Mouse (Mus musculus): Measurements from ENCODE around the gene Dnaja4. TPM values are rescaled to one million over a fixed set of nuclear protein-coding genes. Genes with fewer than 3 reads are reported as not detected.
A peak's percentile ranks its signal among the peaks of the same experiment; 100 is the strongest.

Gene Dnaja4
- polyA plus RNA-seq, 1 experiment from 2014 or later: 5.5 TPM

DNA sequence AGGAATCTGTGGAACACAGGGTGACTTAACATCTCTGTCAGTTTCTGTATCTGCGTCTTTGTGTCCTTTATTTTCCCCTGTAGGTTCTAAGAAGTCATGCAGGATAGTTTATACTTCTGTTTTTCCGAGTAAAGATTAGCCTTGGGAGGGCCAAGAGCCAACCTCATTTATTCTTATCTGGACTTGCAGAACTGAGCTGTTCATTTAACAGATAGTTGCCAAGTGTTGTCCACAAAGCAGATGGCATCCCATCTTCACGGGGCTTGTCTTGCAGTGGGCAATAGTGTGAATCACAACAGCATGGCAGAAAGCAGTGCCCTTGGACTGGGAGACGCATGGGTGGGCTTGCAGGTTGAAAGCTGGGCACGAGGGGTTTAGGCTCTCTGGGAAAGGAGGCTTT is 5.7 kb downstream of the Dnaja4 start:
- Histone ChIP-seq H3K9ac (ENCODE audit: low read length) (no peak overlapping the region), H3K4me3 (ENCODE audit: low read depth, low read length) (no peak overlapping the region), H3K27me3 (ENCODE audit: control insufficient read depth, insufficient read depth, low read length) (no peaks in the 10 kb centered on the region), H3K9me3 (ENCODE audit: control insufficient read depth, low read length) (no peaks in the 10 kb centered on the region), H3K27ac (replicated peaks) (no peak overlapping the region), H3K4me2 (replicated peaks; ENCODE audit: low read depth) (no peak overlapping the region), H3K36me3 (ENCODE audit: control insufficient read depth, insufficient read depth, low read length) (no peaks in the 10 kb centered on the region), H3K4me1 (replicated peaks; ENCODE audit: control insufficient read depth, insufficient read depth) (peaks cover 2% of the 10 kb centered on the region; the same call in 1 of the 2 replicates)
- TF ChIP-seq CTCF (IDR thresholded peaks at IDR 0.05; ENCODE audit: low read depth): no peak
- 66% methylated on average over 5 of the region's 5 CpGs for WGBS
- no peak for DNase-seq (ENCODE audit: low spot score)
- no peak for ATAC-seq (ENCODE audit: low FRiP score, low TSS enrichment)

DNA sequence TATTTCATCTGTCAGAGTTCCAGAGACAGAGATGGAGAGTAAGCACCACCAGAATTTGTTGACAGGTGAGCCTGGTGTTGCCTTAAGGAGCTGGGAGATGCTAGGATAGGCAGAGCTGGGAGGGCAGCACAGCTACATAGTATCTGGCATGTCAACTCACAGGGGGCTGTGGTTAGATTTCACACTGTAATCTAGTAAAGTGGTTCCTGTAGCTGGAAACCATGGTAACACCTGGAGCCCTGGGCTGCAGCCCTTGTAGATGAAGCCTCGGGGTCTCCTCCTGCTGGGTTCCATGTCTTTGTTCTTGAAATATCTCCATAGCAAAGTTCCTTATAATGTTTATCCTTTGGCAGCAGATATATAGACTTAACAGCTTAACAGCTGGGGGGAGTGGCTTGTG is 6.9 kb downstream of the Dnaja4 start:
- Histone ChIP-seq H3K27me3 (ENCODE audit: control insufficient read depth, insufficient read depth, low read length) (no peaks in the 10 kb centered on the region), H3K9ac (ENCODE audit: low read length) (no peak overlapping the region), H3K4me1 (replicated peaks; ENCODE audit: control insufficient read depth, insufficient read depth) (no peaks in the 10 kb centered on the region; the same call in 1 of the 2 replicates), H3K4me3 (ENCODE audit: low read depth, low read length) (no peak overlapping the region), H3K9me3 (ENCODE audit: control insufficient read depth, low read length) (no peaks in the 10 kb centered on the region), H3K27ac (replicated peaks) (no peak overlapping the region), H3K36me3 (ENCODE audit: control insufficient read depth, insufficient read depth, low read length) (no peaks in the 10 kb centered on the region), H3K4me2 (replicated peaks; ENCODE audit: low read depth) (no peak overlapping the region)
- WGBS: 23% methylated on average over 1 of the region's 1 CpGs
- no peak for TF ChIP-seq CTCF (IDR thresholded peaks at IDR 0.05; ENCODE audit: low read depth)
- no peak for TF ChIP-seq EP300 (optimal IDR thresholded peaks at IDR 0.05)
- ATAC-seq (ENCODE audit: low FRiP score, low TSS enrichment) (no peak), DNase-seq (ENCODE audit: low spot score) (no peak)

GRCm38 (mm10) chr9:54707288-54707999 is 8.8 kb downstream of the Dnaja4 start:
- TF ChIP-seq CTCF (IDR thresholded peaks at IDR 0.05; ENCODE audit: low read depth) (no peak), EP300 (optimal IDR thresholded peaks at IDR 0.05) (no peak)
- no peak for DNase-seq (ENCODE audit: low spot score)
- no peak for ATAC-seq (ENCODE audit: low FRiP score, low TSS enrichment)

DNA sequence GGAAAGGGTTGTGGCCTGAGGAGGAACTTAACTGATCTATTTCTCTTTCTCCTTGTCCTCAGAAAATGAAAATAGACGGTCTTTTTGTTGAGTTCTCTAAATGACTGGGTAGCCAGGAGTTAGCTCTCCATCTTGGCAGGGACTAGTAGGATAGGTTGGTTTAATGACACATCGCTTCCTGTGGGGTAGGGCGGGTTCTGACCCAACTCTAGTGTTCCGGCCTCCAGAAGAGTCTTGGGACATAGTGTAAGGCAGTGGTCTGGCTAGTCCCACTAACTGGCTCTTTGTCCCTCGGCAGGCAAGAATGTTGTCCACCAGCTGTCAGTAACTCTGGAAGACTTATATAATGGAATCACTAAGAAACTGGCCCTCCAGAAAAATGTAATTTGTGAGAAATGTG is 9.4 kb downstream of the Dnaja4 start:
- Histone ChIP-seq H3K9ac (ENCODE audit: low read length) (no peak overlapping the region), H3K9me3 (ENCODE audit: control insufficient read depth, low read length) (no peaks in the 10 kb centered on the region), H3K4me3 (ENCODE audit: low read depth, low read length) (no peak overlapping the region), H3K4me1 (replicated peaks; ENCODE audit: control insufficient read depth, insufficient read depth) (no peaks in the 10 kb centered on the region), H3K4me2 (replicated peaks; ENCODE audit: low read depth) (no peak overlapping the region), H3K27ac (replicated peaks) (no peak overlapping the region), H3K27me3 (ENCODE audit: control insufficient read depth, insufficient read depth, low read length) (no peaks in the 10 kb centered on the region), H3K36me3 (ENCODE audit: control insufficient read depth, insufficient read depth, low read length) (0 out of 2 replicates have a peak, but pooled peaks cover 3% of the 10 kb centered on the region)
- no peak for DNase-seq (ENCODE audit: low spot score)
- no peak for ATAC-seq (ENCODE audit: low FRiP score, low TSS enrichment)
- WGBS: 89% methylated on average over 5 of the region's 5 CpGs
- TF ChIP-seq EP300 (optimal IDR thresholded peaks at IDR 0.05) (no peak), CTCF (IDR thresholded peaks at IDR 0.05; ENCODE audit: low read depth) (no peak)

More at GRCm38 (mm10) chr9:54707288-54707999, 8.8 kb downstream of the Dnaja4 start:
- WGBS: 62% methylated on average over 8 of the region's 8 CpGs
- Histone ChIP-seq H3K4me3 (ENCODE audit: low read depth, low read length) (no peak overlapping the region), H3K9ac (ENCODE audit: low read length) (no peak overlapping the region), H3K4me2 (replicated peaks; ENCODE audit: low read depth) (no peak overlapping the region), H3K27ac (replicated peaks) (no peak overlapping the region), H3K4me1 (replicated peaks; ENCODE audit: control insufficient read depth, insufficient read depth) (no peaks in the 10 kb centered on the region), H3K27me3 (ENCODE audit: control insufficient read depth, insufficient read depth, low read length) (no peaks in the 10 kb centered on the region), H3K9me3 (ENCODE audit: control insufficient read depth, low read length) (no peaks in the 10 kb centered on the region), H3K36me3 (ENCODE audit: control insufficient read depth, insufficient read depth, low read length) (0 out of 2 replicates have a peak, but pooled peaks cover 3% of the 10 kb centered on the region)

GRCm38 (mm10) chr9:54715776-54716175 is 17.1 kb downstream of the Dnaja4 start:
- no peak overlapping the region for H3K9ac ChIP-seq (ENCODE audit: low read length)
- 92% methylated on average over 3 of the region's 3 CpGs for WGBS
- no peak overlapping the region for H3K27ac ChIP-seq (replicated peaks)
- no peak overlapping the region for H3K4me2 ChIP-seq (replicated peaks; ENCODE audit: low read depth)
- no peak for DNase-seq (ENCODE audit: low spot score)
- ATAC-seq (ENCODE audit: low FRiP score, low TSS enrichment): no peak
- H3K9me3 ChIP-seq (ENCODE audit: control insufficient read depth, low read length): no peaks in the 10 kb centered on the region
- no peaks in the 10 kb centered on the region for H3K27me3 ChIP-seq (ENCODE audit: control insufficient read depth, insufficient read depth, low read length)
- no peak for TF ChIP-seq CTCF (IDR thresholded peaks at IDR 0.05; ENCODE audit: low read depth)
- no peak for TF ChIP-seq EP300 (optimal IDR thresholded peaks at IDR 0.05)
- H3K36me3 ChIP-seq (ENCODE audit: control insufficient read depth, insufficient read depth, low read length): peaks cover 26% of the 10 kb centered on the region
- H3K4me1 ChIP-seq (replicated peaks; ENCODE audit: control insufficient read depth, insufficient read depth): no peaks in the 10 kb centered on the region
- no peak overlapping the region for H3K4me3 ChIP-seq (ENCODE audit: low read depth, low read length)

GRCm38 (mm10) chr9:54717527-54717926 is 18.9 kb downstream of the Dnaja4 start:
- Histone ChIP-seq H3K27me3 (ENCODE audit: control insufficient read depth, insufficient read depth, low read length) (no peaks in the 10 kb centered on the region), H3K4me2 (replicated peaks; ENCODE audit: low read depth) (no peak overlapping the region), H3K9me3 (ENCODE audit: control insufficient read depth, low read length) (no peaks in the 10 kb centered on the region), H3K27ac (replicated peaks) (no peak overlapping the region), H3K9ac (ENCODE audit: low read length) (no peak overlapping the region), H3K4me1 (replicated peaks; ENCODE audit: control insufficient read depth, insufficient read depth) (no peaks in the 10 kb centered on the region), H3K36me3 (ENCODE audit: control insufficient read depth, insufficient read depth, low read length) (peaks cover 28% of the 10 kb centered on the region), H3K4me3 (ENCODE audit: low read depth, low read length) (no peak overlapping the region)
- DNase-seq (ENCODE audit: low spot score) (no peak), ATAC-seq (ENCODE audit: low FRiP score, low TSS enrichment) (peak; percentile 32; the same call in 1 of the 2 replicates)
- TF ChIP-seq EP300 (optimal IDR thresholded peaks at IDR 0.05) (no peak), CTCF (IDR thresholded peaks at IDR 0.05; ENCODE audit: low read depth) (no peak)
- 57% methylated on average over 3 of the region's 3 CpGs for WGBS
